Mouse (Mus musculus) liver, embryonic 12.5 days (tissue): Measurements from ENCODE around the gene B4galnt1. TPM values are rescaled to one million over a fixed set of nuclear protein-coding genes. Genes with fewer than 3 reads are reported as not detected.
"Not testable (repeated sequence)": the region's sequence is repeated elsewhere in the genome, so short reads cannot be mapped to it uniquely, and the experiment has no call there.

Experiments
- ATAC-seq: fragments of 200-750 bp; cut with Nextera tagmentation; 2 replicates; pipeline ENCODE4 v1.8.0; 2017; ENCODE audit warnings: moderate number of reproducible peaks, mild to moderate bottlenecking, moderate library complexity
- H3K27ac ChIP-seq: fragments of 300-500 bp; sonication (generic); 2 replicates; pipeline ENCODE4 v1.5.1; 2016; ENCODE audit warnings: mild to moderate bottlenecking
- H3K27me3 ChIP-seq: fragments of 300-500 bp; sonication (generic); replicated peaks from 2 replicates; pipeline ENCODE4 v1.6.1; 2016; ENCODE audit warnings: mild to moderate bottlenecking, moderate library complexity
- H3K36me3 ChIP-seq: fragments of 300-500 bp; sonication (generic); 2 replicates; pipeline ENCODE4 v1.6.1; 2016; ENCODE audit warnings: mild to moderate bottlenecking, moderate library complexity
- H3K4me1 ChIP-seq: fragments of 300-500 bp; sonication (generic); 2 replicates; pipeline ENCODE4 v1.6.1; 2016
- H3K4me2 ChIP-seq: fragments of 300-500 bp; sonication (generic); 2 replicates; pipeline ENCODE4 v1.6.1; 2016; ENCODE audit warnings: mild to moderate bottlenecking, moderate library complexity
- H3K4me3 ChIP-seq: fragments of 300-500 bp; sonication (generic); 2 replicates; pipeline ENCODE4 v1.5.1; 2016; ENCODE audit warnings: mild to moderate bottlenecking, moderate library complexity
- H3K9ac ChIP-seq: fragments of 300-500 bp; sonication (generic); 2 replicates; pipeline ENCODE4 v1.6.1; 2016; ENCODE audit warnings: mild to moderate bottlenecking, moderate library complexity
- H3K9me3 ChIP-seq: fragments of 300-500 bp; sonication (generic); replicated peaks from 2 replicates; pipeline ENCODE4 v1.6.1; 2016; ENCODE audit warnings: mild to moderate bottlenecking, moderate library complexity
- WGBS: fragments of 180-500 bp; shearing (Covaris S2); methylation state at CpG from one replicate; pipeline ENCODE4 v1.1.7; 2016; ENCODE audit not compliant: insufficient replicate concordance; 5-methylcytosine and 5-hydroxymethylcytosine counted together
- polyA plus RNA-seq: library from polyadenylated mRNA; unstranded; fragments of >200 nt; fragmentation: Nextera tagmentation; extraction: Ambion mirVana; gene quantifications from 2 replicates; pipeline ENCODE4 v1.2.1, GENCODE M21; 2016

B4galnt1 gene
- polyA plus RNA-seq, 1 experiment from 2014 or later: 12.6 TPM

DNA sequence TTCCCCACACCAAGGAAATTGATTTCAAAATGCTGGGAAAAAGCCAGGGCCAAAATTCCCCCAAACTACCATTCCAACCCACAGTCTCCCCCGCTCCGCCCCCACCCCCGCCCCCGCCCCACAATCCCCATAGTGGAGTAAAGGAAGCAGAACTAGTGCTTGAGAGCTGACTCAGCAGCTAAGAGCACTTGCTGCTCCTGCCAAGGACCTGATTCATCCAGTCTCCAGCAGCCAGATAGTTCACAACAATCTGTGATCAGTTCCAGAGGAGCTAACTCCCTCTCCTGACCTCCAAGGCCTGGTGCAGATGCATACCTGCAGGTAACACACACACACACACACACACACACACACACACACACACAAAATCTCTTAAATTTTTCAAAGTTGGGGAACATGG lies 35.6 kb upstream of the B4galnt1 start:
- H3K4me3 ChIP-seq: no peak overlapping the region
- ATAC-seq: no peak
- no peak overlapping the region for H3K9ac ChIP-seq
- no peaks in the 10 kb centered on the region for H3K27me3 ChIP-seq
- H3K4me2 ChIP-seq: no peak overlapping the region
- WGBS: 60% methylated on average over 4 of the region's 4 CpGs
- H3K27ac ChIP-seq: no peak overlapping the region
- no peaks in the 10 kb centered on the region for H3K36me3 ChIP-seq
- peaks cover 39% of the 10 kb centered on the region for H3K4me1 ChIP-seq
- no peaks in the 10 kb centered on the region for H3K9me3 ChIP-seq

GRCm38 (mm10) chr10:127132469-127132868 lies 32.6 kb upstream of the B4galnt1 start:
- H3K9ac ChIP-seq: no peak overlapping the region
- no peaks in the 10 kb centered on the region for H3K27me3 ChIP-seq
- no peaks in the 10 kb centered on the region for H3K36me3 ChIP-seq
- no peak overlapping the region for H3K4me3 ChIP-seq
- H3K4me2 ChIP-seq: no peak overlapping the region
- ATAC-seq: no peak
- H3K4me1 ChIP-seq: peaks cover 39% of the 10 kb centered on the region
- no peak overlapping the region for H3K27ac ChIP-seq
- 63% methylated on average over 5 of the region's 5 CpGs for WGBS
- H3K9me3 ChIP-seq: no peaks in the 10 kb centered on the region

- not testable (repeated sequence) for H3K9me3 ChIP-seq, ATAC-seq, H3K4me2 ChIP-seq, H3K27me3 ChIP-seq, H3K4me3 ChIP-seq, H3K9ac ChIP-seq, H3K36me3 ChIP-seq
- Histone ChIP-seq H3K4me1 (peaks cover 48% of the 10 kb centered on the region), H3K27ac (peak overlapping the region; percentile 83; the same call in 1 of the 2 replicates)
- WGBS: 73% methylated on average over 3 of the region's 3 CpGs
These were observed 30.5 kb upstream of the B4galnt1 start for GRCm38 (mm10) chr10:127134394-127135035.

DNA sequence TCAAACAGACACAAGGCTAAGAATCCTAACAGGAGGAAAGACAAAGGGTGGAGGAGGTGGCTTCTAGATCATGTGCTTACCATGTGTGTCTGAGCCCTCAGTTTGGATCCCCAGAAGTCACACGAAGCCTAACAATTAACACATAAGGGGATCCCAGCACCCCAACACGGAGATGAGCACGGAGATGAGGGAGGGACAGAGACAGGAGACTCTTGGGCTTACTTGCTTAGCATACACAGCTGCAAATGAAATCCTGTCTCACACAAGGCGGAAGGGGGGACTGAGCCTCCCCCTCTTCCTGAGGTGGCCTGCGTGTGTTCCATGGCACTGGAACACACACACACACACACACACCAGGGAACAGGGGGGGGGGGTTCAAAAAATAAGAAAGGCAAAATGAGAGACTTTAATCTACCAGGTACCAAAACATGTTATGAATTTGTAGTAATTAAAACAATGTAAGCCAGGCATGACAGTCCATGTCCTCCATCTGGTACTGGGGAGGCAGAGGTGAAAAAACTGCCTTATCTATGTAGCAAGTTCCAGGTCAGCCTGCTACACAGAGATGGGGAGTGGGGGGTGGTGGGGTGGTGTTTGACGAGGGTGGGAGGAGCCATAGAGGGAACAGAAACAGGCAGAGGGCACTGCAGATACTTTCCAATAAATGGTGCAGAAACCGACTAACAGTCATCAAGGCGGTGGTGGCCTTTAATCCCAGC lies 29.7 kb upstream of the B4galnt1 start:
- peak; percentile 90 for ATAC-seq
- Histone ChIP-seq H3K4me3 (no peak overlapping the region), H3K27me3 (no peaks in the 10 kb centered on the region), H3K4me2 (peak overlapping the region; percentile 48), H3K9ac (peak overlapping the region; percentile 52; the same call in 1 of the 2 replicates), H3K9me3 (0 out of 2 replicates have a peak, but pooled peaks cover 3% of the 10 kb centered on the region), H3K4me1 (peaks cover 48% of the 10 kb centered on the region), H3K36me3 (no peaks in the 10 kb centered on the region), H3K27ac (peak overlapping the region; percentile 83)
- 26% methylated on average over 8 of the region's 8 CpGs for WGBS

DNA sequence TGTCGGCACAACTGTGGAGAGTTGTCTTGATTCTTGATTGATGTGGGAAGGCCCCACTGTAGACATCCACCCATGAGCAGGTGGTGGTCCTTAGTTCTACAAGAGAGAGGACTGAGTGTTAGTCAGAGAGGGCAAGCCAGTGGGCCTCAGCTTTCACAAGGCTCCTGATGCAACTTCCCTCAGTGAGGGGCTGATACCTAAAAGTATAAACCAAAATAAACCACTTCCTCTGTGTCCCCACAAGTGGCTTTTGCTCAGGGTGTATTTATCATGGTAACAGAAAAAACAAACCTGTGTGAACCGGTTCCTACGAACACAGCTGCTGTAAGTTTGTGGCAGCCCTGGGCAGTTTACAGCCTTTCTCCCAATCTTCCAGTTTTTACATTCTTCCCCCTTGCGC lies 28.5 kb upstream of the B4galnt1 start:
- Histone ChIP-seq H3K9ac (peak overlapping the region; percentile 52; the same call in 1 of the 2 replicates), H3K27me3 (no peaks in the 10 kb centered on the region), H3K4me3 (no peak overlapping the region), H3K4me1 (peaks cover 48% of the 10 kb centered on the region), H3K27ac (peak overlapping the region; percentile 83; the same call in 1 of the 2 replicates), H3K36me3 (no peaks in the 10 kb centered on the region), H3K9me3 (0 out of 2 replicates have a peak, but pooled peaks cover 3% of the 10 kb centered on the region), H3K4me2 (peak overlapping the region; percentile 48; the same call in 1 of the 2 replicates)
- WGBS: 58% methylated on average over 4 of the region's 4 CpGs
- ATAC-seq: no peak

- ATAC-seq: no peak
- Histone ChIP-seq H3K4me1 (peaks cover 48% of the 10 kb centered on the region), H3K27me3 (no peaks in the 10 kb centered on the region), H3K27ac (no peak overlapping the region), H3K9ac (no peak overlapping the region), H3K36me3 (no peaks in the 10 kb centered on the region), H3K4me3 (no peak overlapping the region), H3K4me2 (no peak overlapping the region), H3K9me3 (0 out of 2 replicates have a peak, but pooled peaks cover 5% of the 10 kb centered on the region)
- WGBS: 67% methylated on average over 3 of the region's 3 CpGs
These were observed 27.1 kb upstream of the B4galnt1 start for GRCm38 (mm10) chr10:127137896-127138295.

DNA sequence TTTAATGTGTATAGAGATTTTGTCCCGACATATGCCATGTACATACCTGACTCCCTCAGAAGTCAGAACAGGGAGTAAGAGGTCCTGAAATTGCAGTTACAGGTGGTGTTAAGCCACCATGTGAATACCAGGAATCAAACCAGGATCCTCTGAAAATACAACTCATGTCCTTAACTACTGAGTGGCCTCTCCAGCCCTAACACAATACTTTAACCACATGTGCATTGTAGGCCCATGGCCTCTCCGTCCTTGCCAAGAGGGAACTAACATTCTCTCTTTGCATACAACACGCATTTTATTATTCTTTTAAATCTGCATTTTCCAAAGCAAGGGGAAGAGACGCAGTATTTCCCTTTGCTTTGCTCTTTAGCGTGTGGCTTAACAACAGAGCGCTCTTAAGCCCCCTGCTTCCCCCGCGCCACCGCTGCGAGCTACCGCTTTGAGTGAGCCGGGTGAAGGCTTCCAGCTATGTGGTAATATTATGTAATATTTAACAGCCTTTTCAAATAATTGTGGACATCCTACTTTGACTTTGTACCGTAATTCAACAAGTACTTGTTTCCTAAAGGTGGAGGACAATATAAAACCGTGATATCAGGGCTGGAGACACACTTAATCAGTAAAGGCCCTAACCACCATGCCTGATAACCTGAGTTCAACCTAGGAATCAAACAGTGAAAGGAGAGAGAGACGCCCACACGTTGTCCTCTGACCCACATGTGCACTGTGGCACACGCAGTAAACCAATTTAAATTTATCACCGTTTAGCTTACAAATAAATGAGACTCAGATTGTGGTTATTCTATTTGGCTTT lies 26.5 kb upstream of the B4galnt1 start:
- H3K27me3 ChIP-seq: no peaks in the 10 kb centered on the region
- no peak overlapping the region for H3K4me3 ChIP-seq
- ATAC-seq: no peak
- no peaks in the 10 kb centered on the region for H3K36me3 ChIP-seq
- H3K4me1 ChIP-seq: peaks cover 48% of the 10 kb centered on the region
- H3K27ac ChIP-seq: peak overlapping the region; percentile 31; the same call in 1 of the 2 replicates
- 0 out of 2 replicates have a peak, but pooled peaks cover 8% of the 10 kb centered on the region for H3K9me3 ChIP-seq
- H3K9ac ChIP-seq: no peak overlapping the region
- H3K4me2 ChIP-seq: no peak overlapping the region
- WGBS: 72% methylated on average over 18 of the region's 18 CpGs

DNA sequence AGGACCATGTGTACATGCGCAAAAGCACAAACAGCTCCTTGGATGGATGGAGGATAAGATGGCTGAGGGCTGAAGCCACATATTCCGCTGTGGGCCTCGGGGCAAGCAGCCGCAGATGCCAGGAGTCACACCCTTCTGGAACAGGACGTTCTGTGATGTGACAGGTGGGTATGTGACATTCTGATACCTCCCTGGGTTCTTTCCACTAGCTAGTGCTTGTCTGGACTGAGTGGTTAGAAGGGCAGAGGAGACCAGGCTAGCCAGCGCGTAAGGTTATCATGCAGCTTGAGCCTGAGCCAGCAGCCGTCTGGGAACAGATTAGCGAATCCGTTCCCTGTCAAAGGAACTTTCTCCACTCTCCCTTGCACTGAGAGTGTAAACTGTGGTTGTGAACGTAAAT lies 24.1 kb upstream of the B4galnt1 start:
- WGBS: 70% methylated on average over 11 of the region's 11 CpGs
- ATAC-seq: no peak
- H3K4me2 ChIP-seq: no peak overlapping the region
- H3K9me3 ChIP-seq: 0 out of 2 replicates have a peak, but pooled peaks cover 8% of the 10 kb centered on the region
- no peak overlapping the region for H3K4me3 ChIP-seq
- H3K36me3 ChIP-seq: no peaks in the 10 kb centered on the region
- peaks cover 32% of the 10 kb centered on the region for H3K4me1 ChIP-seq
- H3K27me3 ChIP-seq: 0 out of 2 replicates have a peak, but pooled peaks cover 7% of the 10 kb centered on the region
- no peak overlapping the region for H3K27ac ChIP-seq
- H3K9ac ChIP-seq: no peak overlapping the region

GRCm38 (mm10) chr10:127141500-127141899 lies 23.5 kb upstream of the B4galnt1 start:
- Histone ChIP-seq H3K27ac (no peak overlapping the region), H3K4me1 (peaks cover 26% of the 10 kb centered on the region), H3K27me3 (0 out of 2 replicates have a peak, but pooled peaks cover 7% of the 10 kb centered on the region), H3K4me3 (no peak overlapping the region), H3K9me3 (0 out of 2 replicates have a peak, but pooled peaks cover 8% of the 10 kb centered on the region), H3K4me2 (no peak overlapping the region), H3K36me3 (no peaks in the 10 kb centered on the region), H3K9ac (no peak overlapping the region)
- no peak for ATAC-seq
- 51% methylated on average over 8 of the region's 8 CpGs for WGBS

DNA sequence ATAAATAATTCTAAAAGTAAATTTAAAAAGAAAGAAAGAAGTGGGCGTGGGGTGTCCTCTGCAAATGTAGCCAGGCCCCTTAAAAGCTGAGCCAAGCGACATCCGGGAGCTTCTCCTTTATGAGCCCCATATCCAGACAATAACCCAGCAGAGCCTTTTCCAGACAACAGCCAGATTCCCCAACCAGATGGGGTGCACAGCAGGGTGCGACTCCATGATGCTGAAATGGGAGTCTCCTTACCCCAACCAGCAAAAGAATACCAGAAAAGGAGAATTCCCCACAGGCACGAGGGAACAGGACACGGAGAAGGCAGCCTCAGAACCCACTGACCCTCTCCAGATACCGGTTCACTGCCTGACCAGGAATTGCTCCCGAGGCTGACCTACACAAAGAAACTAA lies 21.8 kb upstream of the B4galnt1 start:
- no peak overlapping the region for H3K9ac ChIP-seq

GRCm38 (mm10) chr10:127144536-127144935 lies 20.5 kb upstream of the B4galnt1 start:
- no peak overlapping the region for H3K27ac ChIP-seq
- no peak for ATAC-seq
- no peak overlapping the region for H3K4me2 ChIP-seq
- H3K4me3 ChIP-seq: no peak overlapping the region
- H3K9me3 ChIP-seq: 0 out of 2 replicates have a peak, but pooled peaks cover 5% of the 10 kb centered on the region
- H3K27me3 ChIP-seq: 0 out of 2 replicates have a peak, but pooled peaks cover 7% of the 10 kb centered on the region
- 67% methylated on average over 7 of the region's 7 CpGs for WGBS
- H3K4me1 ChIP-seq: no peaks in the 10 kb centered on the region; the same call in 1 of the 2 replicates
- no peaks in the 10 kb centered on the region for H3K36me3 ChIP-seq
- no peak overlapping the region for H3K9ac ChIP-seq

More for the DNA sequence above, 21.8 kb upstream of the B4galnt1 start:
- ATAC-seq: no peak
- Histone ChIP-seq H3K4me1 (peaks cover 11% of the 10 kb centered on the region; the same call in 1 of the 2 replicates), H3K36me3 (no peaks in the 10 kb centered on the region), H3K4me3 (no peak overlapping the region), H3K27ac (no peak overlapping the region), H3K9me3 (0 out of 2 replicates have a peak, but pooled peaks cover 8% of the 10 kb centered on the region), H3K27me3 (0 out of 2 replicates have a peak, but pooled peaks cover 7% of the 10 kb centered on the region), H3K4me2 (no peak overlapping the region)
- WGBS: 75% methylated on average over 8 of the region's 8 CpGs
